Mouse (Mus musculus) heart, embryonic 12.5 days (tissue): ENCODE data around the gene Bach2. TPM values are rescaled to one million over a fixed set of nuclear protein-coding genes. Genes with fewer than 3 reads are reported as not detected.

ENCODE experiments used
- ATAC-seq: fragments of 200-750 bp; cut with Nextera tagmentation; 2 replicates; pipeline ENCODE4 v1.8.0; 2017; ENCODE audit warnings: moderate TSS enrichment, moderate library complexity; ENCODE audit not compliant: insufficient number of reproducible peaks, low FRiP score
- H3K27ac ChIP-seq: fragments of 300-500 bp; sonication (generic); 2 replicates; pipeline ENCODE4 v1.5.1; 2016; ENCODE audit warnings: mild to moderate bottlenecking, moderate library complexity; ENCODE audit not compliant: poor library complexity, severe bottlenecking
- H3K27me3 ChIP-seq: fragments of 300-500 bp; sonication (generic); replicated peaks from 2 replicates; pipeline ENCODE4 v1.6.1; 2016; ENCODE audit warnings: mild to moderate bottlenecking, moderate library complexity
- H3K36me3 ChIP-seq: fragments of 300-500 bp; sonication (generic); 2 replicates; pipeline ENCODE4 v1.6.1; 2016; ENCODE audit warnings: mild to moderate bottlenecking, moderate library complexity
- H3K4me1 ChIP-seq: fragments of 300-500 bp; sonication (generic); replicated peaks from 2 replicates; pipeline ENCODE4 v1.6.1; 2016; ENCODE audit warnings: mild to moderate bottlenecking
- H3K4me2 ChIP-seq: fragments of 300-500 bp; sonication (generic); 2 replicates; pipeline ENCODE4 v1.6.1; 2016; ENCODE audit warnings: mild to moderate bottlenecking, moderate library complexity
- H3K4me3 ChIP-seq: fragments of 300-500 bp; sonication (generic); 2 replicates; pipeline ENCODE4 v1.5.1; 2016; ENCODE audit warnings: mild to moderate bottlenecking
- H3K9ac ChIP-seq: fragments of 300-500 bp; sonication (generic); 2 replicates; pipeline ENCODE4 v1.6.1; 2016; ENCODE audit warnings: mild to moderate bottlenecking, moderate library complexity
- H3K9me3 ChIP-seq: fragments of 300-500 bp; sonication (generic); replicated peaks from 2 replicates; pipeline ENCODE4 v1.6.1; 2016; ENCODE audit warnings: mild to moderate bottlenecking, moderate library complexity
- WGBS: fragments of 180-500 bp; shearing (Covaris S2); methylation state at CpG from one replicate; pipeline ENCODE4 v1.1.7; 2016; 5-methylcytosine and 5-hydroxymethylcytosine counted together
- polyA plus RNA-seq: library from polyadenylated mRNA; unstranded; fragments of >200 nt; fragmentation: Nextera tagmentation; extraction: Ambion mirVana; gene quantifications from 2 replicates; pipeline ENCODE4 v1.2.1, GENCODE M21; 2016

Bach2 gene
- polyA plus RNA-seq = 7.0 and 8.6 TPM in 2 replicates

DNA sequence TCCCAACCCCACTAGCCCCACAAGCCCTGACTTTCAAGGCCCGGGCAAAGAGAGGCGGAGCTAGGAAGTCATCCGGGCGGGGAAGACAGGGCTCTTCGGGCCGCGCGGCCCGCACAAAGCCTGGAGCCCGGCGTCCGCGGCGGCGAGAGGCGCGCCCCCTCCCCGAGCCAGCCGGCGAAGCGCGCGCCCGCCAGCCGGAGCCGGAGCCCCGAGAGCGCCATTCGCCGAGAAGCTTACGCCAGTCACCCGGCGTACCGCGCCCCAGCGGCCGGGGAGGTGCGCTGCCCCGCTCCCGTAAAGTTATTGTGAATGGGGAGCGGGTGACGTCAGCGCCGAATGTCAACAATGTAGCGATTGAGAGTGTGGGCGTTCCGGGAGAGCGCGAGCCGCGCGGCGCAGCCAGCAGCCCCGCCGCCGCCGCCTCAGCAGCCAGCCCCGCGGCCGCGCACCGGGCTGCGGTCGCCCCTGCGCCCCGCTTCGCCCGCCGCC is at the start of gene Bach2:
Gene Bach2 (plus strand): TSS at position 439 of the 489 bp plus-strand sequence.
- Histone ChIP-seq H3K4me2 (peak within 1 kb of the TSS; percentile 84), H3K9ac (peak within 1 kb of the TSS; percentile 88), H3K27ac (peak within 1 kb of the TSS; percentile 93), H3K4me3 (peak within 1 kb of the TSS; percentile 84), H3K27me3 (no peaks in the 10 kb centered on the region), H3K9me3 (no peaks in the 10 kb centered on the region), H3K4me1 (peaks cover 31% of the 10 kb centered on the region), H3K36me3 (no peaks in the 10 kb centered on the region)
- ATAC-seq = peak; percentile 84
- 4% methylated on average over 67 of the region's 69 CpGs for WGBS

DNA sequence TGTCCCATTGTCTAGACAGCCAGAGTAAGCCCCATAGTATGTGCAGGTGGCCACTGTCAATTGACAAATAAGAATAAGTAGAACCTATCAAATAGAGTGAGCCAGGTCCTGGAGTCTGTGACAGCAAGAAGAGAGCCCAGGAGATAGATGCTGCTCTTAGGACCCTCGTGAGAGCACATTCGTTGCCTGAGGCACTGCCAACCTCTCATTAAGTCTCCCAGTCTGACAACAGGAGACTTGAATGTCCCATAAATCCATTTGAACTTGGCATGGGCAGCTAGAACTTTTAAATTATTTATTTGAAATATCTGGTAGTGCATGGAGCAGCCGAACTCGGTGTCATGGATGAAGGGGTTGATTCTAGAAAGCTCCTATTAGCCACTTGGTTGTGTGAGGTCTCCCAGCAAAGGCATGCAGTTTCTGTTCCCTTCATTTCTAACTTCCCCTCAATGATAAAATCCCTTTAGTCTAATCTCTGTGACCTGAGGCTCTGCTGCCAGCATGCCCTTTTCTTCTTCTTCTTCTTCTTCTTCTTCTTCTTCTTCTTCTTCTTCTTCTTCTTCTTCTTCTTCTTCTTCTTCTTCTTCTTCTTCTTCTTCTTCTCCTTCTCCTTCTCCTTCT is 49.1 kb upstream of the Bach2 start:
- no peak for ATAC-seq
- H3K27ac ChIP-seq = no peak overlapping the region
- H3K4me1 ChIP-seq = peaks cover 3% of the 10 kb centered on the region; the same call in 1 of the 2 replicates
- 76% methylated on average over 4 of the region's 4 CpGs for WGBS
- no peak overlapping the region for H3K9ac ChIP-seq
- H3K9me3 ChIP-seq = no peaks in the 10 kb centered on the region
- no peaks in the 10 kb centered on the region for H3K27me3 ChIP-seq
- H3K4me3 ChIP-seq = no peak overlapping the region
- no peak overlapping the region for H3K4me2 ChIP-seq
- H3K36me3 ChIP-seq = no peaks in the 10 kb centered on the region

DNA sequence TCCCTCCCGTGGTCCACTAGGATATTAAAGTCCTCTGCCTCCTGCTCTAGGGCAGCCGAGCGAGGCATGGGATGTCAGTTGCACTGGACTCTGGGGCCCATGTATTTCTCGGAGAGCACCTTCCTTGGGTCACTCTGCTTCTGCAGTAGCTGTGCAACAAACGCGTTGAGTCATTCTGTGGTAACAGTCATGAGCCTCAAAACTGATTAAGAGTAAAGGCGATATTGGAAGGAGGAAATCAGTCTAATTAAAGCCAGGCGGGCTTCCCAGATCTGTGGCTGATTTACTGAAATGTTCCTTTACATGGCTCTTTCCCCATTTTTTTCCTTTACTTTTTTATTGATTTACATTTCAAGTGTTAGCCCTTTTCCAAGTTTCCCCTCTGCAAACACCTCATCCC is 48.1 kb upstream of the Bach2 start:
- Histone ChIP-seq H3K27me3 (no peaks in the 10 kb centered on the region), H3K4me2 (no peak overlapping the region), H3K9me3 (no peaks in the 10 kb centered on the region), H3K4me1 (peaks cover 8% of the 10 kb centered on the region), H3K36me3 (no peaks in the 10 kb centered on the region), H3K9ac (no peak overlapping the region), H3K4me3 (no peak overlapping the region), H3K27ac (no peak overlapping the region)
- WGBS = 68% methylated on average over 8 of the region's 8 CpGs
- no peak for ATAC-seq

DNA sequence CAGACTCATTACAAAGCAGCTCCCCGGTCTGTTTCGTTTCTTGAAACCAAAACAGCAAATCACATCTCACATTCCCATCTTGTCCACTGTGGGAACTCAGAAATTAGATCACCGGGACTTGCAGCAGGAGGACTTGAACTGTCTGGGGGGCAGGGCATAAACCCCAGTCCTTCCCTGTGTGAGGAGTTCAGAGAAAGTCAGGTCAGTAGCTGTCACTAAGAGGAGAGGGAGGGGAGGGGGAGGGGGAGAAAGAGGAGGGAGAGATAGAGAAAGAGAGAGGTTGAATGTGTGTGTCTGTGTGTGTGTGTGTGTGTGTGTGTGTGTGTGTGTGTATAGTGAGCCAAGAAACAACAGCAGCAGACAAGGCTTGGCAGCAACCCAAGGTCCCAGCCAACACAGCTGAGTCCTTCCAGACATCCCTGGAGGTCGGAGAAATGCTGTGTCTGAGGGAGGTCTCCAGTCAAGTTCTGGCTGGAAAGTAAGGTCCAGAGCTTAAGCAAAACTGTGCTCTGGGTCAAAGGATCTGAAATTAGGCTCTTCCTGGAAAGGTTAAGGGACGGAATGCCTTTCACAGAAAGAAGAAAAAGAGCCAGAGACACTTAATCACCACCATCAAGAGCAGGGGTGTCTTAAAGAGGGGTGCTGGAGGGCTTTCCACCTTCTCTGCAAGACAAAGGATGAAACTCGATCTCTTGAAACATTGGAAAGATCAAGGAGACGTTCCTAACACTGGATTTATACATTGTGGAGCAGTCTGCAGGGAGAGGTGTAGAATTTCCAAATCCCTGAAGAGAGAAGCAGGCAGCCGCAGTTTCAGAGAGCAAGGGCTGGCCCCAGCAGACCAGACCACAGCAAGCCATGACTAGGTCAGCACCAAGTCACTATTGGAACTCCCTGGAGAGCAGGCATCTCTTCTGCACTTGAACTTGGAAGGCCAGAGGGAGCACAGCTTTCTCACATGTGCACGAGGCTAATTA is 42.4 kb upstream of the Bach2 start:
- ATAC-seq = peak; percentile 85
- peak overlapping the region; percentile 87 for H3K27ac ChIP-seq
- no peak overlapping the region for H3K4me3 ChIP-seq
- H3K9ac ChIP-seq = no peak overlapping the region
- H3K36me3 ChIP-seq = no peaks in the 10 kb centered on the region
- peaks cover 32% of the 10 kb centered on the region for H3K4me1 ChIP-seq
- H3K27me3 ChIP-seq = no peaks in the 10 kb centered on the region
- peak overlapping the region; percentile 50 for H3K4me2 ChIP-seq
- H3K9me3 ChIP-seq = no peaks in the 10 kb centered on the region
- WGBS = 21% methylated on average over 9 of the region's 9 CpGs

DNA sequence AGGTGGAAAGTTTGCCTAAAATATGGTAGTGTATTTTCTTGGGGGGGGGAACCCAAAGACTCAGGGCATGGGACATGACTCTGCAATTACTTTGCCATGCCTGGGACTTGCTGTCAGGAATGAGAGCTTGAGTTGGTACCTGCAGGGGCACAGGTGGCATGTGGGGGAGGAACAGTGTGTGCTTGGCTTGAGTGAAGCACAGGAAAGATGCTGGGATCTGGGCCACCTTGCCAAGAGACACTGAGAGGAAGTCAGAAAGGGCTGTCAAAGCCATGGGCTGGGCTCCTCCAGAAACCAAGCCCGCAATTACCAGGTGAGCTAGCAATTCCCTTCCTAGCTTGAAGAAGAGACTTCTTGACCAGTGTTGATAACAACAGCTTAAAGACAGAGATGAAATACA is 40.6 kb upstream of the Bach2 start:
- WGBS = 96% methylated on average over 1 of the region's 1 CpGs
- ATAC-seq = no peak
- peaks cover 46% of the 10 kb centered on the region for H3K4me1 ChIP-seq
- no peak overlapping the region for H3K9ac ChIP-seq
- no peaks in the 10 kb centered on the region for H3K9me3 ChIP-seq
- no peak overlapping the region for H3K4me2 ChIP-seq
- H3K36me3 ChIP-seq = no peaks in the 10 kb centered on the region
- no peak overlapping the region for H3K27ac ChIP-seq
- H3K27me3 ChIP-seq = no peaks in the 10 kb centered on the region
- H3K4me3 ChIP-seq = no peak overlapping the region

DNA sequence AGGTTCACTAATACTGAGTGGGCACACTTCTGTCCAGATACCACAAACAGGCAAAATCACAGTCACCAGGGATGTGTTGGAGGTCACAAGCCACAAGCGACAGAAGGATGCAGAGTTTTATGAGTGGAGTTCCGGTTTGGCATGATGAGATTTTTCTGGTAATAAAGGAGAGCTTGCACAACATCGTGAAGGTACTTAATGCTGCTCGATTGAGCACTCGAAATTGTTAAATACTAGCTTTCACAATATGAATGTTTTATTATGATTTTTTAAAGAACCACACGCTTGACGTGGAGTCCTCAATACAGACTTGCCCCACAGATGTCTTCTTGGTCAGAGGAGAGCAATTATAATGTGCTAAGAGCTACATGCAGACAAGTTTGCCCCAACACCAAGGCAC is 40.0 kb upstream of the Bach2 start:
- no peak overlapping the region for H3K27ac ChIP-seq

DNA sequence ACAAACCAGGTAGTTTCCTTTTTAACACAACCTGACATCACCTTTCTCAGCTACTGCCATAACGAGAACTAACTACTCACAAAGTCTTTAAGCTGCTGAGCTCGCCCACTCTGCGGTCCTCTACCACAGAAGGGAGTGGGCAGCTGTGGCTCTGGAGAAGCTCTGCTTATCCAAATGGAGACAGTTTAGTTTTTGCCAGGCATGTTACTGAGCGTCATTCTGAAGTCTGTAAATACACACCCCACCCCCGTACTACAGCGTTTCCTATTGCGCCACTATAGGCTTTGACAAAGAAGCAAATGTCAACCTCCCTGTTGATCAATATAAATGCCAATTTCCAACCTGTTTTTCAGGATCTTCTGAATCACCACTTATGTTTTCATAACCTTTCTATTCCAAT is 39.4 kb upstream of the Bach2 start:
- H3K9me3 ChIP-seq = no peaks in the 10 kb centered on the region
- no peak overlapping the region for H3K4me3 ChIP-seq
- H3K27ac ChIP-seq = no peak overlapping the region
- no peaks in the 10 kb centered on the region for H3K36me3 ChIP-seq
- no peak overlapping the region for H3K4me2 ChIP-seq
- 81% methylated on average over 7 of the region's 7 CpGs for WGBS
- no peaks in the 10 kb centered on the region for H3K27me3 ChIP-seq
- H3K4me1 ChIP-seq = peaks cover 46% of the 10 kb centered on the region
- ATAC-seq = no peak
- no peak overlapping the region for H3K9ac ChIP-seq

More for the DNA sequence above, 40.0 kb upstream of the Bach2 start:
- no peaks in the 10 kb centered on the region for H3K9me3 ChIP-seq
- WGBS = 86% methylated on average over 7 of the region's 7 CpGs
- no peak overlapping the region for H3K9ac ChIP-seq
- H3K36me3 ChIP-seq = no peaks in the 10 kb centered on the region
- H3K27me3 ChIP-seq = no peaks in the 10 kb centered on the region
- no peak overlapping the region for H3K4me3 ChIP-seq
- H3K4me1 ChIP-seq = peaks cover 46% of the 10 kb centered on the region
- no peak overlapping the region for H3K4me2 ChIP-seq
- ATAC-seq = no peak

DNA sequence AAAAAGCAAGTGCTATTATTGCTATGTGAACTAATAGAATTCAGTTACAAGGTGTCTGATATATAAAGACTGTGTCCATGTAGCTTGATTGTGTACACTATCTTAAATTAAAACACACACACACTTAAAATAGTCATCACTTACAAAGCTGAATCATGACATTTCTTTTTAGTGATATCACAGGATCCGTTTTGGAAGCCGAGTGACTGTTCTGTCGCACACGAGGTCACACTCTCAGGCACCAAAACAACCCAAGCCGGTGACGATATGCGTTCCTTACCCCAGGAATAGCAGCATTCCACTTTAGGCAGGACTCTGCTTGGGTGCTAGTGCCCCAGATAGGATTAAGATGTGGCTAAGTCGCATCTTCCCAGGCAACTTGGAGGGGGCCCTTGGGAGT is 37.5 kb upstream of the Bach2 start:
- no peak overlapping the region for H3K9ac ChIP-seq
- no peak for ATAC-seq
- H3K4me2 ChIP-seq = no peak overlapping the region
- H3K4me3 ChIP-seq = no peak overlapping the region
- H3K4me1 ChIP-seq = peaks cover 43% of the 10 kb centered on the region
- H3K36me3 ChIP-seq = no peaks in the 10 kb centered on the region
- no peaks in the 10 kb centered on the region for H3K27me3 ChIP-seq
- peak overlapping the region; percentile 54; the same call in 1 of the 2 replicates for H3K27ac ChIP-seq
- 0 out of 2 replicates have a peak, but pooled peaks cover 3% of the 10 kb centered on the region for H3K9me3 ChIP-seq
- 28% methylated on average over 8 of the region's 8 CpGs for WGBS

DNA sequence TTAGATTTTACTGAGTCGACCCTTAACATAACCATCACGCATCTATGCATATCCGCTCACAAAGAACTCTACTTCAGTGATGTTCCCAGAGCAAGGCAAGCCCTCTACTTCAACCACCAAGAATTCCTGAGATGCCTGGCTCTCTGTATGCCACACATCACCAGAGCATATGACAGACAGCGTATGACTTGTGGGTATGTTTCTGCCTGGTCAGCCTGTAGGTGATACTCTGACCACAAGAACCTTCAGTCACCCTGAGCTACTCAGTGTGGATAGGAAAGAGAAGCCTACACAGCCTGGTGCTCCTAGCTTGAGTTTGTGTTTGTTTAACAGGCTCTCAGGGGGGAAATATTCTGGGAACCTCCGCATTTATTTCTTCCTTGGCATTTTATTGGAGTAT is 36.2 kb upstream of the Bach2 start:
- no peak overlapping the region for H3K9ac ChIP-seq
- 79% methylated on average over 5 of the region's 5 CpGs for WGBS
- 0 out of 2 replicates have a peak, but pooled peaks cover 3% of the 10 kb centered on the region for H3K9me3 ChIP-seq
- H3K4me3 ChIP-seq = no peak overlapping the region
- no peak overlapping the region for H3K4me2 ChIP-seq
- no peak for ATAC-seq
- peaks cover 32% of the 10 kb centered on the region for H3K4me1 ChIP-seq
- no peak overlapping the region for H3K27ac ChIP-seq
- no peaks in the 10 kb centered on the region for H3K36me3 ChIP-seq
- H3K27me3 ChIP-seq = no peaks in the 10 kb centered on the region

DNA sequence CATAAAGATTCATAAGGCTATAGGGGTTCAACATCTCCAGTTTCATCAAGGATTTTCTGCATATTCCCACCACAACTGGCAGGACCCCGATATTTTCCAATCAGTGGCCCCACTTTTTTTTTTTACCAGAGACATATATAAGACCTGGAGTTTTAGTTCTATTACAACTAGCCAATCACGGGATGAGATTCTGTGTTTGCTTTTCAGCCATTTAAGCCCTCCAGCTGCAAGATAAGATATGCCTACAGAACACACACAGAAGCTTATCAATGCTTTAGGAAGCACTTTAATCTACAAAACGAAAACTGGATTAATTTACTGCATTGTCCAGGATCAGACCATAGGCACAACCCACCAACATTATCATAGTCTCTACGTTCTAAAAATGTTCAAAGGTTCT is 33.8 kb upstream of the Bach2 start:
- no peak overlapping the region for H3K4me3 ChIP-seq
- H3K4me2 ChIP-seq = no peak overlapping the region
- H3K36me3 ChIP-seq = no peaks in the 10 kb centered on the region
- no peak overlapping the region for H3K9ac ChIP-seq
- 0 out of 2 replicates have a peak, but pooled peaks cover 3% of the 10 kb centered on the region for H3K9me3 ChIP-seq
- no peak for ATAC-seq
- peaks cover 26% of the 10 kb centered on the region for H3K4me1 ChIP-seq
- 39% methylated on average over 4 of the region's 4 CpGs for WGBS
- no peak overlapping the region for H3K27ac ChIP-seq
- H3K27me3 ChIP-seq = no peaks in the 10 kb centered on the region

DNA sequence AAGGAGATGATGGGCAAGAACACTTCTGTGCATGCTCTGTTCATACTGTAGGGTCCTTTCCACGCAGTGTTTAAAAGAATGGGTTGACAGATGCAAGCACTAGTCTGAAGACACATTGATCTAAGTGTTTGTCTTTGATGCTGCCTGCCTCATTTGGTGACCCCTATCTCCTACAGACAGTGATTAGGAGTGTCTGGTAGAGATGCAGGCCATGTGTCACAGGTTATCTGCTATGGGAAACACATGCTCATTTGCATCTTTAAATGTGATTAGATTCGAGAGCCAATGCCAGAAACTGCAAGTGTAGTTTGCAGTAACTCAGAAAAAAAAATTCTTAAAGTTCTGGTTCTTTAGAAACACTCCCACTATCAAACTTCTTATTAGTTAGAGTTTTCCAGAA is 32.8 kb upstream of the Bach2 start:
- Histone ChIP-seq H3K9ac (no peak overlapping the region), H3K36me3 (no peaks in the 10 kb centered on the region), H3K27me3 (no peaks in the 10 kb centered on the region), H3K9me3 (0 out of 2 replicates have a peak, but pooled peaks cover 3% of the 10 kb centered on the region), H3K4me3 (no peak overlapping the region), H3K27ac (no peak overlapping the region), H3K4me1 (peaks cover 30% of the 10 kb centered on the region), H3K4me2 (no peak overlapping the region)
- 21% methylated on average over 2 of the region's 2 CpGs for WGBS
- no peak for ATAC-seq
